Mouse (Mus musculus) olfactory bulb, adult 2 months (tissue): ENCODE results near the gene Kirrel3.

ENCODE experiments used
- CTCF ChIP-seq: fragments of 200-500 bp; IDR thresholded peaks from 2 replicates; pipeline ENCODE4 v1.5.1; 2012; ENCODE audit warnings: low read depth, mild to moderate bottlenecking, low read length, moderate library complexity; ENCODE audit not compliant: insufficient read depth
- POLR2A ChIP-seq: fragments of 200-500 bp; IDR thresholded peaks from 2 replicates; pipeline ENCODE4 v1.6.1; 2012; ENCODE audit warnings: mild to moderate bottlenecking, low read depth, low read length, moderate library complexity; ENCODE audit not compliant: insufficient read depth

- TF ChIP-seq CTCF (no peak), POLR2A (no peak)
Measured at GRCm38 (mm10) chr9:35050701-35051454, 565.2 kb downstream of the Kirrel3 start.
